Mouse (Mus musculus): ENCODE data around the gene Opcml. TPM values are rescaled to one million over a fixed set of nuclear protein-coding genes. Genes with fewer than 3 reads are reported as not detected.

The Opcml gene
- total and polyA plus RNA-seq, 2 experiments from 2014 or later: 48.3 to 88.2 TPM

GRCm38 (mm10) chr9:28286384-28286783 is 495.8 kb downstream of the Opcml start:
- Histone ChIP-seq H3K4me1 (ENCODE audit: insufficient read depth, low read length) (peaks cover 3% of the 10 kb centered on the region; the same call in 1 of the 2 replicates), H3K27me3 (ENCODE audit: insufficient read depth, low read length) (no peaks in the 10 kb centered on the region), H3K36me3 (ENCODE audit: insufficient read depth, low read length) (no peaks in the 10 kb centered on the region), H3K4me2 (ENCODE audit: low read depth, low read length) (no peak overlapping the region), H3K27ac (no peak overlapping the region), H3K9ac (replicated peaks; ENCODE audit: low read length) (no peak overlapping the region), H3K9me3 (ENCODE audit: low read length) (no peaks in the 10 kb centered on the region), H3K4me3 (ENCODE audit: low read length) (no peak overlapping the region)
- WGBS: 88% methylated on average over 7 of the region's 7 CpGs
- no peak for DNase-seq (ENCODE audit: low spot score)
- no peak for TF ChIP-seq CTCF (IDR thresholded peaks at IDR 0.05; ENCODE audit: low read depth)
- no peak for ATAC-seq

GRCm38 (mm10) chr9:28287485-28287884 is 496.9 kb downstream of the Opcml start:
- Histone ChIP-seq H3K27ac (no peak overlapping the region), H3K4me1 (ENCODE audit: insufficient read depth, low read length) (peaks cover 3% of the 10 kb centered on the region; the same call in 1 of the 2 replicates), H3K4me2 (ENCODE audit: low read depth, low read length) (no peak overlapping the region), H3K9me3 (ENCODE audit: low read length) (no peaks in the 10 kb centered on the region), H3K36me3 (ENCODE audit: insufficient read depth, low read length) (no peaks in the 10 kb centered on the region), H3K27me3 (ENCODE audit: insufficient read depth, low read length) (no peaks in the 10 kb centered on the region), H3K4me3 (ENCODE audit: low read length) (no peak overlapping the region), H3K9ac (replicated peaks; ENCODE audit: low read length) (no peak overlapping the region)
- 62% methylated on average over 2 of the region's 2 CpGs for WGBS
- no peak for TF ChIP-seq CTCF (IDR thresholded peaks at IDR 0.05; ENCODE audit: low read depth)
- no peak for ATAC-seq
- DNase-seq (ENCODE audit: low spot score): no peak

- no peak overlapping the region for H3K4me2 ChIP-seq (ENCODE audit: low read depth, low read length)
- peak; percentile 42 for DNase-seq (ENCODE audit: low spot score)
- no peaks in the 10 kb centered on the region for H3K36me3 ChIP-seq (ENCODE audit: insufficient read depth, low read length)
- peaks cover 2% of the 10 kb centered on the region; the same call in 1 of the 2 replicates for H3K4me1 ChIP-seq (ENCODE audit: insufficient read depth, low read length)
- H3K27me3 ChIP-seq (ENCODE audit: insufficient read depth, low read length): no peaks in the 10 kb centered on the region
- no peak for TF ChIP-seq CTCF (IDR thresholded peaks at IDR 0.05; ENCODE audit: low read depth)
- no peaks in the 10 kb centered on the region for H3K9me3 ChIP-seq (ENCODE audit: low read length)
- H3K9ac ChIP-seq (replicated peaks; ENCODE audit: low read length): no peak overlapping the region
- H3K27ac ChIP-seq: no peak overlapping the region
- no peak for ATAC-seq
- no peak overlapping the region for H3K4me3 ChIP-seq (ENCODE audit: low read length)
- 42% methylated on average over 1 of the region's 1 CpGs for WGBS
These were observed 499.2 kb downstream of the Opcml start for GRCm38 (mm10) chr9:28289696-28290330.

GRCm38 (mm10) chr9:28303659-28304058 is 513.1 kb downstream of the Opcml start:
- H3K9me3 ChIP-seq (ENCODE audit: low read length): no peaks in the 10 kb centered on the region
- H3K4me1 ChIP-seq (ENCODE audit: insufficient read depth, low read length): no peaks in the 10 kb centered on the region
- 75% methylated on average over 8 of the region's 8 CpGs for WGBS
- no peak overlapping the region for H3K27ac ChIP-seq
- no peak for TF ChIP-seq CTCF (IDR thresholded peaks at IDR 0.05; ENCODE audit: low read depth)
- DNase-seq (ENCODE audit: low spot score) (no peak), ATAC-seq (no peak)
- no peaks in the 10 kb centered on the region for H3K36me3 ChIP-seq (ENCODE audit: insufficient read depth, low read length)
- H3K4me2 ChIP-seq (ENCODE audit: low read depth, low read length): no peak overlapping the region
- H3K9ac ChIP-seq (replicated peaks; ENCODE audit: low read length): no peak overlapping the region
- H3K27me3 ChIP-seq (ENCODE audit: insufficient read depth, low read length): no peaks in the 10 kb centered on the region
- H3K4me3 ChIP-seq (ENCODE audit: low read length): no peak overlapping the region

- no peaks in the 10 kb centered on the region for H3K27me3 ChIP-seq (ENCODE audit: insufficient read depth, low read length)
- no peak overlapping the region; the same call in 1 of the 2 replicates for H3K27ac ChIP-seq
- TF ChIP-seq CTCF (IDR thresholded peaks at IDR 0.05; ENCODE audit: low read depth): no peak
- WGBS: 43% methylated on average over 11 of the region's 11 CpGs
- DNase-seq (ENCODE audit: low spot score): peak; percentile 10
- H3K4me2 ChIP-seq (ENCODE audit: low read depth, low read length): no peak overlapping the region
- no peaks in the 10 kb centered on the region for H3K36me3 ChIP-seq (ENCODE audit: insufficient read depth, low read length)
- no peaks in the 10 kb centered on the region for H3K9me3 ChIP-seq (ENCODE audit: low read length)
- H3K9ac ChIP-seq (replicated peaks; ENCODE audit: low read length): no peak overlapping the region
- H3K4me3 ChIP-seq (ENCODE audit: low read length): no peak overlapping the region
- no peaks in the 10 kb centered on the region for H3K4me1 ChIP-seq (ENCODE audit: insufficient read depth, low read length)
- no peak for ATAC-seq
These were observed 516.0 kb downstream of the Opcml start for GRCm38 (mm10) chr9:28306364-28307121.

GRCm38 (mm10) chr9:28307122-28307430 is 516.5 kb downstream of the Opcml start:
- H3K27ac ChIP-seq: no peak overlapping the region
- H3K9me3 ChIP-seq (ENCODE audit: low read length): no peaks in the 10 kb centered on the region
- no peak overlapping the region for H3K4me3 ChIP-seq (ENCODE audit: low read length)
- TF ChIP-seq CTCF (IDR thresholded peaks at IDR 0.05; ENCODE audit: low read depth): no peak
- no peaks in the 10 kb centered on the region for H3K27me3 ChIP-seq (ENCODE audit: insufficient read depth, low read length)
- H3K36me3 ChIP-seq (ENCODE audit: insufficient read depth, low read length): no peaks in the 10 kb centered on the region
- ATAC-seq: no peak; the same call in 1 of the 2 replicates
- DNase-seq (ENCODE audit: low spot score): peak; percentile 10
- H3K4me1 ChIP-seq (ENCODE audit: insufficient read depth, low read length): no peaks in the 10 kb centered on the region
- no peak overlapping the region for H3K9ac ChIP-seq (replicated peaks; ENCODE audit: low read length)
- H3K4me2 ChIP-seq (ENCODE audit: low read depth, low read length): no peak overlapping the region
